Mouse (Mus musculus) forebrain, embryonic 16.5 days (tissue): ENCODE measurements around the gene Arhgef38. TPM values are rescaled to one million over a fixed set of nuclear protein-coding genes. Genes with fewer than 3 reads are reported as not detected.
A peak's percentile ranks its signal among the peaks of the same experiment; 100 is the strongest.

Experiments used
- ATAC-seq: fragments of 200-750 bp; cut with Nextera tagmentation; 2 replicates; pipeline ENCODE4 v1.8.0; 2017; ENCODE audit warnings: mild to moderate bottlenecking, moderate library complexity
- H3K27ac ChIP-seq: fragments of 300-500 bp; sonication (generic); 2 replicates; pipeline ENCODE4 v1.5.1; 2014; ENCODE audit warnings: low read length, control low read depth
- H3K27me3 ChIP-seq: fragments of 300-500 bp; sonication (generic); replicated peaks from 2 replicates; pipeline ENCODE4 v1.6.1; 2014; ENCODE audit warnings: low read length; ENCODE audit not compliant: control insufficient read depth, insufficient read depth
- H3K36me3 ChIP-seq: fragments of 300-500 bp; sonication (generic); 2 replicates; pipeline ENCODE4 v1.6.1; 2014; ENCODE audit not compliant: control insufficient read depth, insufficient read depth
- H3K4me1 ChIP-seq: fragments of 300-500 bp; sonication (generic); replicated peaks from 2 replicates; pipeline ENCODE4 v1.6.1; 2014; ENCODE audit warnings: low read length; ENCODE audit not compliant: control insufficient read depth, insufficient read depth
- H3K4me2 ChIP-seq: fragments of 300-500 bp; sonication (generic); 2 replicates; pipeline ENCODE4 v1.6.1; 2014; ENCODE audit warnings: mild to moderate bottlenecking, low read length, control low read depth
- H3K4me3 ChIP-seq: fragments of 300-500 bp; sonication (generic); replicated peaks from 2 replicates; pipeline ENCODE4 v1.5.1; 2014; ENCODE audit warnings: mild to moderate bottlenecking, low read length, control low read depth
- H3K9ac ChIP-seq: fragments of 300-500 bp; sonication (generic); replicated peaks from 2 replicates; pipeline ENCODE4 v1.6.1; 2014; ENCODE audit warnings: low read depth, low read length, control low read depth
- H3K9me3 ChIP-seq: fragments of 300-500 bp; sonication (generic); 2 replicates; pipeline ENCODE4 v1.6.1; 2016; ENCODE audit warnings: low read length; ENCODE audit not compliant: control insufficient read depth
- WGBS: fragments of 180-500 bp; shearing (Covaris S2); extraction: QIAGEN DNeasy Blood & Tissue Kit; methylation state at CpG from one replicate; pipeline ENCODE4 v1.1.7; 2014; 5-methylcytosine and 5-hydroxymethylcytosine counted together
- polyA plus RNA-seq: library from polyadenylated mRNA; unstranded; fragments of >200 nt; fragmentation: Nextera tagmentation; extraction: Ambion mirVana; gene quantifications from 2 replicates; pipeline ENCODE4 v1.2.1, GENCODE M21; 2015

Arhgef38 gene
- polyA plus RNA-seq, 1 experiment from 2014 or later = not detected

DNA sequence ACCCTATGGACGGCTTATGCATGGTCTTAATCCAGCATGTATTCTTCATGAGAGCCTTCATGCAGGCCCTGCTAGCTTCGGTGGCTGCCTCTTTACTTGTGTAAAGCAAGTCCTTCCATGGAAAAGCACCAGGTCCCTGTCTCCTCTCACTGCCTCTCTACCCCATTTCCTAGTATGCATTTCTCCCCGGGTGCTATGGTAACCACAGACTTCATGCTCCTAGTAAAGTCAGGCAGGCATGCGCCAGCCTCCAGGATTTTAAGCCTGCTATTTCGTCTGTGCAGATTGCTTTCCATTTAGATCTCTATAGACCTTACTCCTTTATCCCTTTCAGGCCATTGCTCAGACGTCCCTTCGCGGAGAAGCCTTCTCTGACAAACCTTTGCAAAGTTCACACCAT, 80.1 kb downstream of the Arhgef38 start:
- H3K9me3 ChIP-seq = no peaks in the 10 kb centered on the region
- H3K4me1 ChIP-seq = no peaks in the 10 kb centered on the region
- H3K27ac ChIP-seq = no peak overlapping the region
- H3K27me3 ChIP-seq = no peaks in the 10 kb centered on the region
- H3K36me3 ChIP-seq = no peaks in the 10 kb centered on the region
- H3K4me3 ChIP-seq = no peak overlapping the region
- H3K4me2 ChIP-seq = no peak overlapping the region
- WGBS = 62% methylated on average over 8 of the region's 8 CpGs
- peak; percentile 88 for ATAC-seq
- H3K9ac ChIP-seq = no peak overlapping the region

DNA sequence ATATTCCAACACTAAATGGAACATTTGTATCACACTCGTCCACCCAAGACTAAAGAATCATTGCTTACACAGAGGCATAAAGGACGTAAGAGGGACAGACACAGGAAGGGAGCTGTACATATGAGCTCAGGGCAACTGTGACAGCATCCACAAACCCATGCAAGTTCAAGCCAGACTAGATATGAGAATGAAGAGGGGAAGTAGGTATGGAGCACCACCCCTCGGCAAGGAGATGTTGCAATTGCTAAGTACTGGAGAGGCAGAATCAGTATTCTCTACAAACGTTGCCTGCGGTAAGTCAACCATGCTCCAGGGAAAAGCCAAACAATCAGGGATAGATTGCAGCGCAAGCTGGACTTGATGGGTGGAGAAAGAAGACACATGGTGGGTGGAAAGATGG, 81.1 kb downstream of the Arhgef38 start:
- no peaks in the 10 kb centered on the region for H3K27me3 ChIP-seq

DNA sequence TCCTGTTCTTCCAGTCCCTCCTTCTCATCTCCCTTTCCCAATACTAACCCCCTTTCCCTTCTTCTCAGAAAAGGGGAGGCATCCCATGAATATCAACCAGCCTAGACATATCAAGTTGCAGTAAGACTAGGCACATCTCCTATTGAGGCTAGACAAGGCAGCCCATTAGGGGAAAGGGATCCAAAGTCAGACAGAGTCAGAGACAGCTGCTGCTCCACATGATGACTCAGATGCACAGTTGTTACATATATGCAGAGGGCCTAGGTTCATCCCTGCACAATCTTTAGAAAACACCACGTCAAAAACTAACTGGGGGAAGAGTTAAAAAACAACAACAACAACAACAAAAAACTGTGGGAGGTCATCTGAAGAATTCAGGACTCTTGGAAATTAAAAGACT, 81.9 kb downstream of the Arhgef38 start:
- Histone ChIP-seq H3K36me3 (no peaks in the 10 kb centered on the region), H3K4me3 (no peak overlapping the region), H3K4me1 (no peaks in the 10 kb centered on the region), H3K4me2 (no peak overlapping the region), H3K9ac (no peak overlapping the region), H3K27ac (no peak overlapping the region), H3K27me3 (no peaks in the 10 kb centered on the region), H3K9me3 (no peaks in the 10 kb centered on the region)
- ATAC-seq = no peak
- WGBS = 60% methylated on average over 1 of the region's 1 CpGs

More for the DNA sequence above, 81.1 kb downstream of the Arhgef38 start:
- Histone ChIP-seq H3K4me3 (no peak overlapping the region), H3K36me3 (no peaks in the 10 kb centered on the region), H3K4me1 (no peaks in the 10 kb centered on the region), H3K27ac (no peak overlapping the region), H3K9me3 (no peaks in the 10 kb centered on the region), H3K4me2 (no peak overlapping the region), H3K9ac (no peak overlapping the region)
- WGBS = 87% methylated on average over 6 of the region's 6 CpGs
- no peak for ATAC-seq

DNA sequence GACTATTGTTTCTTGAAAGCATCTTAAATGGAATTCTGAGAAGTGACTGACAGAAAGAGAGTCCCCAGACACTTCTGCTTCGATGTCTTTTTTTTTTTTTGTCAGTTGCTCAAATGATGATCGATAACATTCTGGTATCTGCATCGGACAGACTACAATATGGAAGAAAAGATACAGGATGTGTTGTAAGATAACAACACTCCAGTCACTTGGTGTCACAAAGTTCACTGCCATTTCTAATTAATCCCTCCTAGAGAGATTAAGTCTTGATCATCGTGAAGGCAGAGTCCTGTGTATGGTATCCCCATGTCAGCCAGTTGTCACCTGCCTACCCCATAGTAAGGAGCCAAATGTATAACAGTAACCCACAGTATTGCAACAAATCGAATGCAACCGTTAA, 83.1 kb downstream of the Arhgef38 start:
- Histone ChIP-seq H3K4me2 (no peak overlapping the region), H3K9ac (no peak overlapping the region), H3K27me3 (no peaks in the 10 kb centered on the region), H3K27ac (no peak overlapping the region), H3K9me3 (no peaks in the 10 kb centered on the region), H3K4me1 (no peaks in the 10 kb centered on the region), H3K36me3 (no peaks in the 10 kb centered on the region), H3K4me3 (no peak overlapping the region)
- ATAC-seq = no peak
- 80% methylated on average over 6 of the region's 6 CpGs for WGBS

DNA sequence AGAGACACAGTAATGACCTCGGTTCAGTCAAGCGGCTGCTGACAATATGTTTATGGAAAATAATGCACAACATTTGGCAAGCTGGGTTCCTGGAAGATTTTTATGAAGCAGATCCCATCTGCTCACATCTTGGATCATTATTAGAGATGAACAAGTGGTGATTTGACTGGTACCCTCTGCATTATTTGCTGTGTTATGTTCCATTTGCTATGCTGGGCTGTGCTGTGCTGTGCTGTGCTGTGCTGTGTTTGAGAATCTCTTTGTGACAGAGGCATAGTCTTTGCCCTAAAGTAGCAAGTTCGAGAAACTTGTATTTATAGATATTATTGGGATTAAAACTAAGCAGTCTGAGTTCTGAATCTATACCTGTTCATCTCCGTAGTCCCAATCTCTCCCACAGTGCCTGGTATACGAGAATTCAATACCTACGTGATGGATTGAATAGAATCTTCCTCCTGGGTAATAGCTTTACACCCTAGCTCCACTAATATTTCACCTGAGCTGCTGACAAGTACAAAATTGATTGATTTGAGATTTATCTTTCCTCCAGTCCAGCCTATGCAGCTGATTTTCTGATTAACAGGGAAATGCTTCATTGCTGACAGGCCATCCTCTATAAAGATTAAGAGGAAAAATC, 90.1 kb downstream of the Arhgef38 start:
- ATAC-seq = 0 out of 2 replicates have a peak, but pooled peaks have one; percentile 28
- no peaks in the 10 kb centered on the region for H3K4me1 ChIP-seq
- no peaks in the 10 kb centered on the region for H3K27me3 ChIP-seq
- H3K4me2 ChIP-seq = no peak overlapping the region
- no peak overlapping the region for H3K27ac ChIP-seq
- no peak overlapping the region for H3K9ac ChIP-seq
- 76% methylated on average over 6 of the region's 6 CpGs for WGBS
- no peak overlapping the region for H3K4me3 ChIP-seq
- no peaks in the 10 kb centered on the region for H3K9me3 ChIP-seq
- no peaks in the 10 kb centered on the region for H3K36me3 ChIP-seq

DNA sequence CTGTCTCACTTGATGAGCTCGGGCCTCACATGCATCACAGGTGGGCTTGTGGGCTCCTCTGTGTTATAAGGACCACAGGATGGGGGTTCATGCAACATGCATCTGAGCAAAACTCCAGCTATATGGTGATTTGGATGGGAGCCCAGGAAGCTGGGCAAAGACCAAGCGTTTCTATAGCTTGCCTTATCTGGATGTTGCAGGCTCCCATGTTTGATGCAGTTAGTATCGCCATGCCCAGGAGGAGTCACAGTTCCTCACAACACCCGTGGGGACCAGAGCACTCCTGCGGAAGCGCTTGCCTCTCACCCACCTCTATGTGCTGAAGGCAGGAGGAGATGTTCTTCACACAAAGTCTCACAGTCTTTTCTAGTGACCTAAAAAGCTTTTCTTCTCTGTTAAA, 92.9 kb downstream of the Arhgef38 start:
- Histone ChIP-seq H3K27ac (no peak overlapping the region), H3K4me2 (no peak overlapping the region), H3K27me3 (no peaks in the 10 kb centered on the region), H3K9ac (no peak overlapping the region), H3K36me3 (no peaks in the 10 kb centered on the region), H3K4me3 (no peak overlapping the region), H3K4me1 (no peaks in the 10 kb centered on the region), H3K9me3 (no peaks in the 10 kb centered on the region)
- ATAC-seq = no peak
- WGBS = 86% methylated on average over 6 of the region's 6 CpGs

DNA sequence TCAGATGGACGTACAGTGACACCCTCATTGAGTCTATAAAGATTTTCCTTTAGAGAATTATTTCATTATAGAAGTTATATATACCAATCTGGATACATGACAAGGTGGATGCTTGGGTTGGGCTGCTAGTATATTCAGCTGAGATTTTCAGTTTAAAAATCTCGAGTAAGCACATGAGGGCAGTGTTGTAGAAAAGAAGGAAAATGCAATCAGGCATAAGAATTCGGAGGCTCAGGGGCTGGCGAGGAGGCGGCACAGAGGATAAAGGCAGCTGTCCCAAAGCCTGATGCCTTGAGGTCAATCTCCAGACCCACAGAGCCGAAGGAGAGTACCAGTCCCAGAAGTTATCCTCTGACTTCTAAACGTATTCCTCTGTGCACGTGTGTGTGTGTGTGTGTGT, 102.1 kb downstream of the Arhgef38 start:
- Histone ChIP-seq H3K4me2 (no peak overlapping the region), H3K9me3 (no peaks in the 10 kb centered on the region), H3K36me3 (no peaks in the 10 kb centered on the region), H3K4me1 (no peaks in the 10 kb centered on the region), H3K27me3 (no peaks in the 10 kb centered on the region), H3K27ac (no peak overlapping the region), H3K9ac (no peak overlapping the region), H3K4me3 (no peak overlapping the region)
- WGBS = 47% methylated on average over 8 of the region's 8 CpGs
- ATAC-seq = no peak

DNA sequence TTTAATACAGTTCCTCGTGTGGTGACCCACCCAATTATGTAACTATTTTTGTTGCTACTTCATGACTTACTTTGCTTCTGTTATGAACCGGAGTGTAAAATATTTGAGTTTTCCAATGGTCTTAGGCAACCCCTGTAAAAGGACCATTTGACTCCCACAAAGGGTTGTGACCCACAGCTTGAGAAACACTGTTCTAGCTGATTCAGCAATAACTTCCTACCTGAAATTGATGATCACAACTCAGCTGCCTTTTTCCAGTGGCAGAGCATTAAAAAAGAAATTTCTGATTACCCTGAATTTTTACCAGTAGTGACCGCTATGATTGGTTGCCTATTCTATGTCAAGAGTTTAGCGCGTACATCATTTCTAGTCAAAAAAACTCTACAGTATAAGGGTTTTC, 103.4 kb downstream of the Arhgef38 start:
- Histone ChIP-seq H3K27ac (no peak overlapping the region), H3K4me3 (no peak overlapping the region), H3K9ac (no peak overlapping the region), H3K36me3 (no peaks in the 10 kb centered on the region), H3K9me3 (no peaks in the 10 kb centered on the region), H3K27me3 (no peaks in the 10 kb centered on the region), H3K4me1 (no peaks in the 10 kb centered on the region), H3K4me2 (no peak overlapping the region)
- 94% methylated on average over 5 of the region's 5 CpGs for WGBS
- ATAC-seq = no peak

DNA sequence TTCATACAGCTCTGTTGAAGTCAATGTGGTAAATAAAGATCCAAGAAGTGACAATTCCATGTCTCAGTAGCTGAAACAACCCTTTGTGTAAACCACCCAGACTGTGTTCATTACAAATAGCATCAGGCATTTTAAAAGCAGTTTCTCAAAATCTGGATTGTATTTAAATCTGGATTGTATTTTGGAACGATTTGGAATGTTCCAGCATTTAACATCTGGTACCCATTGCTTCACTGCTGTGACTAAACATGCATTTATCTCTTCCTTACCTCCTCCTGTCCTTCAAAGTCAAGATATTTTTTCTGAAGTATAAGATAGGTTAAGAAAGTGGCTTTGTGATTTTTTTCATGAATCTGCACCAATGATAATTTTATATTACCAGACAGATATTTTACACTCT, 121.5 kb downstream of the Arhgef38 start:
- H3K36me3 ChIP-seq = peaks cover 11% of the 10 kb centered on the region
- no peak overlapping the region for H3K4me2 ChIP-seq
- no peak overlapping the region for H3K9ac ChIP-seq
- no peak overlapping the region for H3K27ac ChIP-seq
- H3K4me1 ChIP-seq = no peaks in the 10 kb centered on the region
- no peak for ATAC-seq
- no peaks in the 10 kb centered on the region for H3K27me3 ChIP-seq
- WGBS = 51% methylated on average over 1 of the region's 1 CpGs
- no peaks in the 10 kb centered on the region for H3K9me3 ChIP-seq
- no peak overlapping the region for H3K4me3 ChIP-seq

DNA sequence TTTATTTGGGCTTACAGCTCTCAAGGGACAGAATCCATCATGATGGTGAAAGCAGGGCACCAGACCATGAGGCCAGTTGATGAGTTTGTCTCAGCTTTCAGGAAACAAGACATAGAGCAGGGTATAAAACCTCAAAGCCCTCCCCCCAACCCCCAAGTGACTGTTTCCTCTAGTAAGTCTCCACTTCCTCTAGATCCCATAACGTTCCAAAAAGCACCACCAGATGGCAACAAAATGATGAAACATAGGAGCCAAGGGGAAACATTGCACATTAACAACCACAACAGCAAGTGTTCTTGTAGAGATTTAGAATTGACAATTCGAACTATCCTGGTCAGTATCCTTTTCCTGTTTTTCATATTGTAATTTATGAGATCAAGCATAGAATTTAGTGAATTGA, 123.0 kb downstream of the Arhgef38 start:
- no peak overlapping the region for H3K9ac ChIP-seq
- H3K4me3 ChIP-seq = no peak overlapping the region
- H3K9me3 ChIP-seq = no peaks in the 10 kb centered on the region
- no peak overlapping the region for H3K27ac ChIP-seq
- H3K4me2 ChIP-seq = no peak overlapping the region
- ATAC-seq = no peak
- peaks cover 14% of the 10 kb centered on the region for H3K36me3 ChIP-seq
- WGBS = 39% methylated on average over 2 of the region's 2 CpGs
- no peaks in the 10 kb centered on the region for H3K27me3 ChIP-seq
- no peaks in the 10 kb centered on the region for H3K4me1 ChIP-seq
